Mouse (Mus musculus) small intestine, adult 2 months (tissue): ENCODE measurements around the gene Exog. TPM values are rescaled to one million over a fixed set of nuclear protein-coding genes. Genes with fewer than 3 reads are reported as not detected.

Experiments used
- H3K27ac ChIP-seq: fragments of 200-500 bp; 2 replicates; pipeline ENCODE4 v1.5.1; 2012; ENCODE audit warnings: low read depth, low read length, control low read depth, inconsistent platforms; ENCODE audit not compliant: insufficient read depth
- H3K27me3 ChIP-seq: fragments of 200-500 bp; 2 replicates; pipeline ENCODE4 v1.6.1; 2012; ENCODE audit warnings: mild to moderate bottlenecking, moderate library complexity, low read length, inconsistent platforms; ENCODE audit not compliant: control insufficient read depth, insufficient read depth
- H3K36me3 ChIP-seq: fragments of 200-500 bp; 2 replicates; pipeline ENCODE4 v1.6.1; 2012; ENCODE audit warnings: mild to moderate bottlenecking, low read length, control low read depth, inconsistent platforms; ENCODE audit not compliant: control insufficient read depth, insufficient read depth
- H3K4me1 ChIP-seq: fragments of 200-500 bp; 2 replicates; pipeline ENCODE4 v1.6.1; 2012; ENCODE audit warnings: low read length, inconsistent platforms, mixed read lengths; ENCODE audit not compliant: control insufficient read depth, insufficient read depth, insufficient read length
- H3K4me3 ChIP-seq: fragments of 200-500 bp; 2 replicates; pipeline ENCODE4 v1.5.1; 2012; ENCODE audit warnings: low read depth, mild to moderate bottlenecking, control low read depth, inconsistent platforms, low read length, moderate library complexity
- CTCF ChIP-seq: fragments of 200-500 bp; IDR thresholded peaks from 2 replicates; pipeline ENCODE4 v1.5.1; 2012; ENCODE audit warnings: low read depth, mild to moderate bottlenecking, control low read depth, inconsistent platforms, low read length, moderate library complexity, mixed read lengths; ENCODE audit not compliant: insufficient replicate concordance, insufficient read length; ENCODE audit errors: extremely low read depth
- POLR2A ChIP-seq: fragments of 200-500 bp; IDR thresholded peaks from 2 replicates; pipeline ENCODE4 v1.6.1; 2012; ENCODE audit warnings: low read depth, mild to moderate bottlenecking, control low read depth, inconsistent platforms, low read length, moderate library complexity
- WGBS: fragments of 180-500 bp; shearing (Covaris S2); methylation state at CpG from one replicate; pipeline ENCODE4 v1.1.7; 2018; 5-methylcytosine and 5-hydroxymethylcytosine counted together
- polyA plus RNA-seq: library from polyadenylated mRNA; depleted of rRNA; stranded (reverse); fragments of >200 nt; gene quantifications from 2 replicates; pipeline ENCODE4 v1.2.3, GENCODE M21; 2012; rRNA removed

Gene Exog
- polyA plus RNA-seq = 0.91 and 1.1 TPM in 2 replicates

GRCm38 (mm10) chr9:119444738-119445429, at the start of gene Exog:
Gene Exog, plus strand, starts transcription at chr9:119444943.
- H3K4me3 ChIP-seq = peak within 1 kb of the TSS; percentile 72
- under 1% methylated on average over 52 of the region's 52 CpGs for WGBS
- H3K4me1 ChIP-seq = peaks cover 5% of the 10 kb centered on the region; the same call in 1 of the 2 replicates
- H3K27me3 ChIP-seq = no peaks in the 10 kb centered on the region
- TF ChIP-seq CTCF (peak; percentile 60), POLR2A (peak; percentile 42; the same call in 1 of the 2 replicates)
- H3K36me3 ChIP-seq = peaks cover 11% of the 10 kb centered on the region
- peak within 1 kb of the TSS; percentile 2; the same call in 1 of the 2 replicates for H3K27ac ChIP-seq

- H3K36me3 ChIP-seq = no peaks in the 10 kb centered on the region
- TF ChIP-seq CTCF = no peak
- no peak for TF ChIP-seq POLR2A
- under 1% methylated on average over 7 of the region's 7 CpGs for WGBS
- 0 out of 2 replicates have a peak overlapping the region, but pooled peaks have one; percentile 17 for H3K27ac ChIP-seq
- peaks cover 10% of the 10 kb centered on the region for H3K4me1 ChIP-seq
- no peaks in the 10 kb centered on the region for H3K27me3 ChIP-seq
- H3K4me3 ChIP-seq = peak overlapping the region; percentile 98
Observed at GRCm38 (mm10) chr9:119401351-119401750, 43.4 kb upstream of the Exog start.

- under 1% methylated on average over 20 of the region's 32 CpGs for WGBS
- TF ChIP-seq CTCF (no peak), POLR2A (no peak; the same call in 1 of the 2 replicates)
- peak within 1 kb of the TSS; percentile 98 for H3K4me3 ChIP-seq
- H3K4me1 ChIP-seq = peaks cover 10% of the 10 kb centered on the region
- peak within 1 kb of the TSS; percentile 72 for H3K27ac ChIP-seq
- no peaks in the 10 kb centered on the region for H3K36me3 ChIP-seq
- H3K27me3 ChIP-seq = no peaks in the 10 kb centered on the region
Observed at GRCm38 (mm10) chr9:119401801-119402214, 42.9 kb upstream of the Exog start, which contains the start of gene Acvr2b. Gene Acvr2b, plus strand, starts transcription at chr9:119402118.

- WGBS = 1% methylated on average over 99 of the region's 127 CpGs
- Histone ChIP-seq H3K27me3 (no peaks in the 10 kb centered on the region), H3K4me1 (peaks cover 10% of the 10 kb centered on the region), H3K36me3 (no peaks in the 10 kb centered on the region), H3K4me3 (peak overlapping the region; percentile 98), H3K27ac (peak overlapping the region; percentile 72)
- no peak for TF ChIP-seq POLR2A
- TF ChIP-seq CTCF = no peak
Observed at GRCm38 (mm10) chr9:119402253-119403235, 42.2 kb upstream of the Exog start.

GRCm38 (mm10) chr9:119403236-119403641, 41.5 kb upstream of the Exog start:
- Histone ChIP-seq H3K27ac (no peak overlapping the region), H3K4me3 (peak overlapping the region; percentile 98), H3K4me1 (peaks cover 10% of the 10 kb centered on the region), H3K36me3 (no peaks in the 10 kb centered on the region), H3K27me3 (no peaks in the 10 kb centered on the region)
- WGBS = under 1% methylated on average over 26 of the region's 26 CpGs
- TF ChIP-seq POLR2A (no peak), CTCF (no peak)

GRCm38 (mm10) chr9:119404090-119404489, 40.7 kb upstream of the Exog start:
- 83% methylated on average over 5 of the region's 5 CpGs for WGBS

GRCm38 (mm10) chr9:119407884-119408283, 36.9 kb upstream of the Exog start:
- Histone ChIP-seq H3K36me3 (no peaks in the 10 kb centered on the region), H3K27me3 (no peaks in the 10 kb centered on the region), H3K27ac (no peak overlapping the region), H3K4me1 (peaks cover 6% of the 10 kb centered on the region; the same call in 1 of the 2 replicates), H3K4me3 (no peak overlapping the region)
- TF ChIP-seq POLR2A (no peak), CTCF (no peak)
- 68% methylated on average over 15 of the region's 15 CpGs for WGBS

More at GRCm38 (mm10) chr9:119404090-119404489, 40.7 kb upstream of the Exog start:
- no peak for TF ChIP-seq POLR2A
- no peak for TF ChIP-seq CTCF
- peaks cover 10% of the 10 kb centered on the region for H3K4me1 ChIP-seq
- no peak overlapping the region for H3K4me3 ChIP-seq
- H3K27ac ChIP-seq = no peak overlapping the region
- no peaks in the 10 kb centered on the region for H3K27me3 ChIP-seq
- no peaks in the 10 kb centered on the region for H3K36me3 ChIP-seq
